Mouse (Mus musculus) limb, embryonic 10.5 days (tissue): ENCODE data around the gene Vps35l. TPM values are rescaled to one million over a fixed set of nuclear protein-coding genes. Genes with fewer than 3 reads are reported as not detected.
A peak's percentile ranks its signal among the peaks of the same experiment; 100 is the strongest.

Experiments
- DNase-seq: peaks from one replicate; pipeline ENCODE4 v3.0.0-alpha.2; 2017; ENCODE audit warnings: low spot score
- H3K27ac ChIP-seq: fragments of 300-500 bp; sonication (generic); 2 replicates; pipeline ENCODE4 v1.5.1; 2016; ENCODE audit warnings: mild to moderate bottlenecking
- H3K27me3 ChIP-seq: fragments of 300-500 bp; sonication (generic); 2 replicates; pipeline ENCODE4 v1.6.1; 2016; ENCODE audit warnings: low read depth, mild to moderate bottlenecking; ENCODE audit not compliant: poor library complexity, severe bottlenecking
- H3K36me3 ChIP-seq: fragments of 300-500 bp; sonication (generic); 2 replicates; pipeline ENCODE4 v1.6.1; 2016; ENCODE audit warnings: mild to moderate bottlenecking, moderate library complexity
- H3K4me1 ChIP-seq: fragments of 300-500 bp; sonication (generic); 2 replicates; pipeline ENCODE4 v1.6.1; 2016
- H3K4me3 ChIP-seq: fragments of 300-500 bp; sonication (generic); 2 replicates; pipeline ENCODE4 v1.5.1; 2016; ENCODE audit warnings: mild to moderate bottlenecking, moderate library complexity
- H3K9me3 ChIP-seq: fragments of 300-500 bp; sonication (generic); replicated peaks from 2 replicates; pipeline ENCODE4 v1.6.1; 2016; ENCODE audit warnings: mild to moderate bottlenecking
- WGBS: fragments of 180-500 bp; shearing (Covaris S2); methylation state at CpG from one replicate; pipeline ENCODE4 v1.1.7; 2016; 5-methylcytosine and 5-hydroxymethylcytosine counted together
- polyA plus RNA-seq: library from polyadenylated mRNA; unstranded; fragments of >200 nt; fragmentation: Nextera tagmentation; extraction: Ambion mirVana; gene quantifications from 2 replicates; pipeline ENCODE4 v1.2.1, GENCODE M21; 2016

Vps35l gene
- polyA plus RNA-seq, 1 experiment from 2014 or later = 60.2 TPM

DNA sequence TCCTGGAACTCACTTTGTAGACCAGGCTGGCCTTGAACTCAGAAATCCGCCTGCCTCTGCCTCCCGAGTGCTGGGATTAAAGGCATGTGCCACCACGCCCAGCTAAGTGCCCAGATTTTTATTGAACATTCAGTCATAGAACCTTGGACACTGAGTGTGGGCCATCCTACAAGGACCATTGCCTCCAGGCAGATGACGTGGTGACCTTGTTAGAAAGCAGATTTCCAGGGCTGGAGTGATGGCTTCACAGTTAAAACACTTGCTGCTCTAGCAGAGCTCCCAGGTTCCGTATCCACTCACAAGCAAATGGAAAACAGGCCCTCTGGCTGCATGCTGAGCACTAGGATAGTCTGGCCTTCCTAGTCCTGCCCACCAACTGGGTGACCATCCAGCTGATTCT lies 4.7 kb downstream of the Vps35l start:
- H3K27me3 ChIP-seq = no peaks in the 10 kb centered on the region
- no peak overlapping the region for H3K27ac ChIP-seq
- no peak for DNase-seq
- H3K4me3 ChIP-seq = no peak overlapping the region
- H3K4me1 ChIP-seq = peaks cover 11% of the 10 kb centered on the region
- 92% methylated on average over 5 of the region's 5 CpGs for WGBS
- peaks cover 55% of the 10 kb centered on the region for H3K36me3 ChIP-seq
- no peaks in the 10 kb centered on the region for H3K9me3 ChIP-seq

DNA sequence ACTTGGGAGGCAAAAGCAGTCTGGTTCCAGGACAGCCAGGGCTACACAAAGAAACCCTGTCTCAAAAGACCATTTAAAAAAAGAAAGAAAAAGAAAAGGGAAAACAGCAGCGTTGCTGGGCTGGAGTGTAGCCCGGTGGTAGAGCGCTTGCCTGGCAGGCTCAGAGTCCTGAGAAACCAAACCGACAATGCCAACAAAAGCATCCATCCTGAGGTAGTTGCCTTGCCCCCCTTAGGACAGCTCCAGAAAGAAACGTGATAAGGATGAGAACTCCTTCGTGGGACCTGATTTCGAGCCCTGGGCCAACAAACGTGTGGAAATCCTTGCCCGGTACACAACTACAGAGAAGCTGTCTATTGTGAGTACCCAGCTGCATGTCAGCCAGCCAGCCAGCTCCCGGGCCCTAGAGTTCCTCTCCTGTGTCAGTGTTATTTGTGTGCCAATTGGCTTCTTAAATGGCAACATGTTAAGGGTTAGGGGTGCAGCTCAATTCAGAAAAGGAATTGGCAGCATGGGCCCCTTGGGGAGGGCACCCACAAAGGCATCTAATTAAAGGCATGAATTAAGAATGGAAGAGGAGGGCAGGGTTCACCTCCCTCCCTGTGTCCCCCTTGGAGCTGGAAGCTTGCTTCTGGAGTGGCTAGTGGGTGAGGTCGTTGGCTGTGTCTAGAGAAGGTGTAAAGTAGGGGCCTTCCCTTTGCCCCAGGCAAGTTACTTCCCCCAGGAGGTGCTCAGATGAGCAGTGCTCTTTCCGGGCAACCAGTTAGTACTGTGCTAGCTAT lies 8.1 kb downstream of the Vps35l start:
- 92% methylated on average over 12 of the region's 12 CpGs for WGBS
- H3K9me3 ChIP-seq = no peaks in the 10 kb centered on the region
- no peaks in the 10 kb centered on the region for H3K27me3 ChIP-seq
- DNase-seq = no peak
- no peak overlapping the region for H3K27ac ChIP-seq
- H3K4me1 ChIP-seq = no peaks in the 10 kb centered on the region
- peaks cover 86% of the 10 kb centered on the region for H3K36me3 ChIP-seq
- H3K4me3 ChIP-seq = no peak overlapping the region

DNA sequence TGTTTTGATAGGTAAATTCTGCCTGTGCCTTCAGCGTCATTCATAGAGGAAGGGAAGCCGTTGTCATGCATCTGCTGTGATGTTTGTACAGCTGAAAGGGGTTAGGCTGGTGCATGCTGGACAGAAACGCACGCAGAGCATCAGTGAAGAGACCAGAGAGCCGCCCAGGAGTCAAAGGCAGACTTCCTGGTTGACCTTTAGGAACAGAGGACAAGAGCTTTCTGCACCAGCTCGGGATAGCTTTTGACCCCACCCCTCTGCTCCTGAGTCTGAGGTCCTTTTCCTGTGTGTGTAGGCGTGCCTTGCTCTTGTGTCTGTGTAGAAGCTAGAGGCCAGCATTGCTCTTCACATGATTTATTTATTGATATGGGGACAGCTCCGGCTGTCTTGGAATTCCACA lies 9.7 kb downstream of the Vps35l start:
- H3K27me3 ChIP-seq = no peaks in the 10 kb centered on the region
- H3K9me3 ChIP-seq = no peaks in the 10 kb centered on the region
- H3K36me3 ChIP-seq = peaks cover 92% of the 10 kb centered on the region
- 86% methylated on average over 8 of the region's 8 CpGs for WGBS
- no peak overlapping the region for H3K27ac ChIP-seq
- H3K4me3 ChIP-seq = no peak overlapping the region
- no peak for DNase-seq
- no peaks in the 10 kb centered on the region for H3K4me1 ChIP-seq

DNA sequence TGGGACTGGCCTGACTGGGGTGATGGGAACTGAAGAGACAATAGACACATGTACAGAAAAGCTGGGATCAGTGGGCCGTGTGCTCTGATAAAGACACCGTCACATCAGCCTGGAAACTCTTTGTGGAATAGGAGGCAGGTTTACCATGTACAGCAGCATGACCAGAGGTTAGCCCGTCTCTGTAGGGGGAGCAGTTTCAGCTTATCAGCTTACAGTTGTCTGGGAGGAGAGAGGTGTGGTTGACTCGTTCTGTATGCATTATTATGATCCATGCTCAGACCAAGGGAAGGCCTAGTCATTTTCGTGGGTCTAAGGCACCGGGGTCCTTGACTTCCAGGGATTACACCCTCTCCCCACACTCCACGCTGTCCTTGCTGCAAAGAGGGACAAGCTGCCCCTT lies 11.6 kb downstream of the Vps35l start:
- WGBS = 92% methylated on average over 7 of the region's 7 CpGs
- no peaks in the 10 kb centered on the region for H3K27me3 ChIP-seq
- peaks cover 94% of the 10 kb centered on the region for H3K36me3 ChIP-seq
- H3K4me1 ChIP-seq = no peaks in the 10 kb centered on the region
- DNase-seq = no peak
- no peak overlapping the region for H3K27ac ChIP-seq
- H3K4me3 ChIP-seq = no peak overlapping the region
- no peaks in the 10 kb centered on the region for H3K9me3 ChIP-seq

DNA sequence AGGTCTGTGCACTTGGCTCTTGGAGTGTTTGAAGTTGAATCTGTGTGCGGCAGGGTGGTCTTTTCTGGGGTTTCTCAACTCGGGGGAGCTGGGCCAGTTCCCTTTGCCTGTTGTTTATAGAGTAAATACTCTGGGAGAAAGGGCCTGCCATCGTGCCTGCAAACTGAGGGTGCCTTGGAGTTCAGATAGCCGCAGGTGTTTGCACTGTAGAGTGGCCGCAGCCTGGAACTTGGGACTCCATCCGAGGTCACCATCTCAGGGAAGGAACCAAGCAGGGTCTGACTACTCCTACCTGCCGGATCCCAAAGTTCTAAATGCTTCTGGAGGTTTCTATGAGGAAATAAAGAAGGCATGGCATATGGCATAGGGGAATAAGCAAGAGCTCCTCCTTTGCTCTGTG lies 15.7 kb downstream of the Vps35l start:
- WGBS = 91% methylated on average over 7 of the region's 7 CpGs
- no peak for DNase-seq
- Histone ChIP-seq H3K9me3 (no peaks in the 10 kb centered on the region), H3K36me3 (peaks cover 79% of the 10 kb centered on the region), H3K27me3 (no peaks in the 10 kb centered on the region), H3K4me1 (no peaks in the 10 kb centered on the region), H3K27ac (no peak overlapping the region), H3K4me3 (no peak overlapping the region)

DNA sequence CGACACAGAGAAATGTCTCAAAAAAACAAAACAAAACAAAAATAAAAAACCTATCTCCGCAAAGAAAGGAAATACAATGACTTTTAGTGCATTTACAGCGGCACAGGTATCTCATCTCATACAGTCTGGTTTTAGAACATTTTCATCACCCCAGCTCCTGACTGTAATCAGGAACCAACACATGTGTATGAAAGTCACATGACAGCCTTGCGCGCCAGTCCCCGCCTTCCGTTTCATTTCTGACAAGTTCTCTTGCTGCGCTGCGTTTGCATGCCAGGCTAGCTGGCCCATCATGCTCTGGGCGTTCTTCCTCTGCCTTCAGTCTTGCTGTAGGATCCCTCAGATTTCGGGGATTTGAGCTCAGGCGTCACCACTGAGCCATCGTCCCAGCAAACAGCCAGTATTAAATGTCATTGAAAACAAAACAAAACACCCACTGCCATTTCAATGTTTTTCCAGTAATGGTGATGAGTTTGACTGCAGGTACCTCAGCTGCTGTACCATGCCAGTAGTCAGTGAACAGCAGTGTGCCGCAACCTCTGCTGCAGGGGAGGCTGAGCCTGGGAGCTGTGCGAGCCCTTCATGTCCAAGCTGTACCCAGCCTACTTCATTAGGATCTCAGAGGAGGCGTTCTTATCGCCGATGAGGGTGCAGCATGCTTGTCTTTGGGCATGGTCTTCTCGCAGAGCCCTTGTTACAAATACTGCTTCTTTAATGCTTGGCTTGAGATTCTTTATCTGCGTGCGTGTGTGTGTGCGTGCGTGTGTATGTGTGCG lies 16.7 kb downstream of the Vps35l start:
- Histone ChIP-seq H3K4me3 (no peak overlapping the region), H3K36me3 (peaks cover 80% of the 10 kb centered on the region)
- 94% methylated on average over 24 of the region's 24 CpGs for WGBS

DNA sequence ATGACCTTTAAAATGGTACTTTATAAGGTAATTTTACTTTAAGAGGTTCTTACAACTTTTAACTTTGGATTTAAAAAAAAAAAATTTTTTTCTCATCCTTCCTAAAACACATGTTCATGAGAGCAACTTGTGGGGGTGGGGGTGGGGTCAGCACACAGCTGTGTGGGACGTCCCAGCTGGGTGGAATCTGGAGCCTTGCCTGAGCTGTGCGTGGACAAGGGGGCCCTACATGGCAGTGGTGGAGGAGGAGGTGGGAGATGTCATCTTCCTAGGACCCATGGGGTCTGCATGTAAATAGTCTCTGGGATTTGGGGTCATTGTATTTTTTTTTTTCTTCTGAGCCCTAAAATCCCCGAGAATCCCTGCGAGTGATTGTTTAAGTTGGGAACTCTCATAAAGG lies 18.3 kb downstream of the Vps35l start:
- H3K9me3 ChIP-seq = no peaks in the 10 kb centered on the region
- H3K27me3 ChIP-seq = no peaks in the 10 kb centered on the region
- no peak for DNase-seq
- H3K36me3 ChIP-seq = peaks cover 77% of the 10 kb centered on the region
- no peak overlapping the region for H3K4me3 ChIP-seq
- no peak overlapping the region for H3K27ac ChIP-seq
- WGBS = 84% methylated on average over 4 of the region's 4 CpGs
- no peaks in the 10 kb centered on the region for H3K4me1 ChIP-seq

More for the DNA sequence above, 16.7 kb downstream of the Vps35l start:
- no peaks in the 10 kb centered on the region for H3K9me3 ChIP-seq
- H3K4me1 ChIP-seq = no peaks in the 10 kb centered on the region
- H3K27me3 ChIP-seq = no peaks in the 10 kb centered on the region
- DNase-seq = no peak
- no peak overlapping the region for H3K27ac ChIP-seq

DNA sequence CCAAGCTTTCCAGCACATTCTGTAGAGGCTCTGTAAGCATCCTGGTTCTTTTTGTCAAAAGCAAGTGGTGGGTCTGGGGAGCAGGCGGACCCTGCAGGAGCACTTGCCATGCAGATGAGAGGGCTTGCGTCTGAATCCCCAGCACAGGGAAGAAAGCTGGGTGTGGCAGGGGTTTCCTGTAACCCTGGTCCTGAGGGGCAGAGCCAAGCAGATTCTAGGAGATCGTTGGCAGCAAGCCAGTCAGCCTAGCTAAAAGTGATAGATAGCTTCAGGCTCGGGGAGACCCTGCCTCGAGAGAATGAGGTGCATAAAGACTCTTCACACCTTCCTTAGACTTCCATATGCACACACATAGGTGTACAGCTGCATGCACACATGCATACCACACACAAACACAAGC lies 19.3 kb downstream of the Vps35l start:
- no peaks in the 10 kb centered on the region for H3K4me1 ChIP-seq
- DNase-seq = no peak
- H3K27ac ChIP-seq = no peak overlapping the region
- H3K4me3 ChIP-seq = no peak overlapping the region
- peaks cover 77% of the 10 kb centered on the region for H3K36me3 ChIP-seq
- H3K9me3 ChIP-seq = no peaks in the 10 kb centered on the region
- WGBS = 80% methylated on average over 5 of the region's 5 CpGs
- no peaks in the 10 kb centered on the region for H3K27me3 ChIP-seq

DNA sequence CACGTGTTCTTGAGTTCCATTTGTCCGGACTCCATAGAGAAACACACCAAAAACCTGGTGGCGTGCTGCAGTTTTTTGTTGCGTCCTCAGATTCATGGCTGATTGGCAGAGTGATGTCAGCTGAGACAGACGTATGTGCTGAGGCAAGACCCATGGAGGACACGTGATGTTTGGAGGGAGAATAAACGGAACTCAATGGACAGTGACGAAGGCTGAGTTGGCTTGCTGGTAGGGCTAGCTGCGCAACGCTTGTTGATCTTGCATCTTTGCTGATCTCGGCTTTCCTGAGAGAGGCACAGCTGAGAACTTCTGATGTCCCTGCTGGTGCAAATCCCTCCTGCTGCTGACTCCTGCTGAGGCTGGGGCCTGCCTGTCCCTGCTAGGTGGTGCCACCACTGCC lies 23.9 kb downstream of the Vps35l start:
- DNase-seq = no peak
- H3K4me1 ChIP-seq = no peaks in the 10 kb centered on the region
- peaks cover 45% of the 10 kb centered on the region for H3K36me3 ChIP-seq
- H3K27ac ChIP-seq = no peak overlapping the region
- 93% methylated on average over 11 of the region's 11 CpGs for WGBS
- no peaks in the 10 kb centered on the region for H3K9me3 ChIP-seq
- H3K4me3 ChIP-seq = no peak overlapping the region
- H3K27me3 ChIP-seq = no peaks in the 10 kb centered on the region

DNA sequence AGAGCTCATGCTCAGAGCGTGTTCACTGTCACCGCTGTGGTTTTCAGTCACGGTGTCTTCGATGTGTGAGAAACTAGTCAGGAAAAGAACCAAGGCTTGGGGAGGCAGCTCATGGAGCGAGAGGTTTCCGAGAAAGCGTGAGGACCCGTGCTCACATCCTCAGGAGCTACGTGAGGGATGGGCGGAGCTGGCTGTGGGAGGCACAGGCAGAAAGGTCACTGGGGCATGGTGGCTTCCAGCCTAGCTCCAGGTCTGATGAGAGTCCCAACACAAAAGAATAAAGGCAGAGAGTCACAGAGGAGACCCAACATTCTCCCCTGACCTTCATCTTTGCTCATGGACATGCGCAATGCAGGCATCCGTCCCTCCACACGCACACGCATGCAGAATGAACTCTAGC lies 24.7 kb downstream of the Vps35l start:
- Histone ChIP-seq H3K9me3 (no peaks in the 10 kb centered on the region), H3K4me1 (no peaks in the 10 kb centered on the region), H3K27ac (no peak overlapping the region), H3K27me3 (no peaks in the 10 kb centered on the region), H3K4me3 (no peak overlapping the region), H3K36me3 (peaks cover 43% of the 10 kb centered on the region)
- no peak for DNase-seq
- WGBS = 91% methylated on average over 14 of the region's 14 CpGs

DNA sequence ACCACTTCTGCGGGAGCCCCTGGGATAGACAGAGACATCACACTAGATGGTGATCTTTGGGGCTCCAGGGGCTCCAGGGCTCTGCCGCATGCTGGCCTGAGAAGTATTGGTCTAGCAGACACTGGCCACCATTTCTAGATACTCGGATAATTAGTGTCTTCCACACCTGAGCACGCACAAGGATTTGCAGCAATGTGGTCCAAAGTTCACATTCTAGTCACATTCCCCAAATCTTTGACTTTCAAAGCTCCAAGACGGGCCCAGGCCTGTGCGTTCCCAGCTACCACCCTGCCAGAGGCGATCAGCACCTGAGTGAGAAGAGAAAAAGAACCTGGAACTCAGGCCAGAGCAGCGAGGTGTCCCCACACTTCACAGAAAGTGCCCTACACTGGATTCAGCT lies 25.6 kb downstream of the Vps35l start:
- Histone ChIP-seq H3K9me3 (no peaks in the 10 kb centered on the region), H3K4me1 (no peaks in the 10 kb centered on the region), H3K36me3 (peaks cover 35% of the 10 kb centered on the region), H3K27me3 (no peaks in the 10 kb centered on the region), H3K4me3 (no peak overlapping the region), H3K27ac (no peak overlapping the region)
- DNase-seq = no peak
- 80% methylated on average over 8 of the region's 8 CpGs for WGBS

DNA sequence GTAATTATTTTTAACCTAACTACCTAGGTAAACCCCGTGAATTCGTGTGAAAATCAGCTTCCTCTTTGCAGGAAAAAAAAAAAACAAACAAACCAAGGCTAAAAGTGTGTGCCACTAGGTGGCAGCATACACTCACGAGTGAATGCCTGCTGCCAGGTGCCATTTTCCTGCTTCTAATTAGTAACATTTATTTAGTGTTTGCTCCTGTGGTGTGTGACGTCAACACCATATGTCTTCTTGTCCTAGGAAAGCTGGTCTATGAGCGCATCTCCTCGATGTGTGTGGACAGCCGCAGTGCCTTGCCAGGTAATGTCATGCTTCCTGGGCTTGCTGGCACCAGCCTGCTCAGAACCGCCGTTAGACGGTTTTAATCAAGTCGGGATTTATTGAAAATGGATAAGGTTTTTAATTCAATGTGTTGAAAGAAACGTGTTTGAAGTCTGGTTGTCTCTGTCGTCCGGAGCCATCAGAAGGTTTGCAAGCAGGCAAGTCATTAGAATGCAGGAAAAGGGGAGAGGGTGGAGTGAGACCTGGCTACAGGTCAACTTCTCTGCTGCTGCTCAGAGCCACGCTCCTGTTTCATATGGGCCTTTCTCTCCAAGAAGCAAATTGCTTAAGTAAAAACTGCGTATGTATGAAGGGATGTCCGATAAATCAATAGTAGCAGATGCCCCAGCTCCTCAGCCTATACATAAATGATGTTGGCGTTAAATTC lies 26.2 kb downstream of the Vps35l start:
- 62% methylated on average over 18 of the region's 18 CpGs for WGBS

DNA sequence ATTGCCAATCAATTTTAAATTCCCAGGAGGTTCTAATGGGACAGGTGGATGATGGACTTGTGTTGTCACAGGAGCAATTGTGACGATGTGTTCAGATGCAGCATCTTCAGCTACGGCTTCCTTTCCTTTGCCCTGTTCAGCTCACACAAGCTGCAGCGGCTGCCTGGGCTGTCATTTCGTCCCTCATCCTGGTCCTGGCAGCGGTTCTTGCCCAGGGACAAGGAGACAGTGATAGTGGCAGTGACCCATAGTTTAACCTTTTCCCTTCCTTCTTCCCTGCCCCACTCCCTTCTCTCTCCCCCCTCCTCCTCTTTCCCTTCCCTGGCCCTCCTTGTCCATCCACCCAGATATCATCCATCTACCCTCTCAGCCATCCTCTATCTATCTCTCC lies 26.8 kb downstream of the Vps35l start:
- Histone ChIP-seq H3K36me3 (peaks cover 26% of the 10 kb centered on the region), H3K4me3 (no peak overlapping the region), H3K27ac (no peak overlapping the region), H3K9me3 (no peaks in the 10 kb centered on the region), H3K4me1 (no peaks in the 10 kb centered on the region), H3K27me3 (no peaks in the 10 kb centered on the region)
- 95% methylated on average over 5 of the region's 5 CpGs for WGBS
- no peak for DNase-seq

More for the DNA sequence above, 26.2 kb downstream of the Vps35l start:
- Histone ChIP-seq H3K4me1 (no peaks in the 10 kb centered on the region), H3K27ac (no peak overlapping the region), H3K36me3 (peaks cover 32% of the 10 kb centered on the region), H3K4me3 (no peak overlapping the region), H3K27me3 (no peaks in the 10 kb centered on the region), H3K9me3 (no peaks in the 10 kb centered on the region)
- peak; percentile 58 for DNase-seq
